Mouse (Mus musculus): ENCODE data around the gene Wfdc13.

DNA sequence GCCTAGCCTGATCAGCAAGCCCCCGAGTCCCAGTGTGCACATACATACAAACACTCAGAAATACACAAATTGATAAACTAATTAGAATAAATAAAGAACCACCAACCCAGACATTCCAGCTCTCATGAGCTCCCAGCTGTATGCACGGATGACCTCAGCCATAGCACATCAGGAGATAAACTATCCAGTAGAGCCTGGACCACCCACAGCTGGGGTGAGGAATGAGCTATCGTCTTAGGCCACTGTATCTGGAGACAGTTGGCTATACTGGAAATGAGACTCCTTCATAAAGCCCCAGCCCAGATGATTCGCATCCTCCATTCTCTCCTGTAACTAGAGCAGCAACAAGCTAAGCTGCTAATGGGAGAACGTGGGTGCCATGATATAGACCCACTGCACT is 49.9 kb downstream of the Wfdc13 start:
- TF ChIP-seq POLR2A (IDR thresholded peaks at IDR 0.05; ENCODE audit: extremely low read depth, insufficient read depth, low read length) (no peak), CTCF (IDR thresholded peaks at IDR 0.05; ENCODE audit: low read depth, low read length) (no peak)
